Mouse (Mus musculus): ENCODE data around the gene Fam19a2. TPM values are rescaled to one million over a fixed set of nuclear protein-coding genes. Genes with fewer than 3 reads are reported as not detected.

Gene Fam19a2
- total and polyA plus RNA-seq, 2 experiments from 2014 or later: 70.8 to 146 TPM

- ATAC-seq (ENCODE audit: low FRiP score): no peak
- 74% methylated on average over 3 of the region's 3 CpGs for WGBS
- no peaks in the 10 kb centered on the region for H3K27me3 ChIP-seq (ENCODE audit: insufficient read depth, low read length)
- H3K4me3 ChIP-seq (ENCODE audit: low read depth, low read length): no peak overlapping the region
- H3K4me2 ChIP-seq (ENCODE audit: low read depth, low read length, poor library complexity, severe bottlenecking): no peak overlapping the region
- no peak for TF ChIP-seq CTCF (IDR thresholded peaks at IDR 0.05)
- no peaks in the 10 kb centered on the region for H3K36me3 ChIP-seq (ENCODE audit: insufficient read depth, low read length)
- no peak overlapping the region for H3K27ac ChIP-seq (ENCODE audit: low read depth, low read length)
- no peak overlapping the region for H3K9ac ChIP-seq (replicated peaks; ENCODE audit: low read length, poor library complexity, severe bottlenecking)
- DNase-seq (ENCODE audit: low spot score): no peak
- H3K4me1 ChIP-seq (ENCODE audit: insufficient read depth, low read length): no peaks in the 10 kb centered on the region
- H3K9me3 ChIP-seq (ENCODE audit: low read length): no peaks in the 10 kb centered on the region
Observed at GRCm38 (mm10) chr10:123526059-123526458, 262.3 kb downstream of the Fam19a2 start.

DNA sequence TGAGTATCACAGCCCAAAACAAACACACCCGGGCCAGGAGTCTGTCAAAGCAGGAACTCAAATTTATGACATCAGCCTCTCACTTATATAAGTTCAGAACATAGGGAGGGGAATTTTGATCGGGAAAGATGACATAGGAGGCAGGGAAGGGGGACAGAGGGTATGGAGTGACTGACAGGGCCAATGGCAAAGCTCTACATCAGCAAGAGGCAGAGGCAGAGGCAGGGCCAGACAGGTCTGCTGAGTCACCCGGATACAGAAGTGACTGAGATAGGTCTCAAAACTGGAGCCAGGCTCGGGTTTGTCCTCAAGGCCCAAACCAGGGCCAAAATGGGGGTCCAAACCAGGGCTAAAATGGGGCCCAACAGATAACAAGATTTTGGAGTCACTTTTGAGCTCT, 272.3 kb downstream of the Fam19a2 start:
- H3K27me3 ChIP-seq (ENCODE audit: insufficient read depth, low read length): no peaks in the 10 kb centered on the region
- H3K4me2 ChIP-seq (ENCODE audit: low read depth, low read length, poor library complexity, severe bottlenecking): no peak overlapping the region
- H3K36me3 ChIP-seq (ENCODE audit: insufficient read depth, low read length): no peaks in the 10 kb centered on the region
- no peak for ATAC-seq (ENCODE audit: low FRiP score)
- 85% methylated on average over 4 of the region's 4 CpGs for WGBS
- DNase-seq (ENCODE audit: low spot score): no peak
- no peak for TF ChIP-seq CTCF (IDR thresholded peaks at IDR 0.05)
- H3K27ac ChIP-seq (ENCODE audit: low read depth, low read length): no peak overlapping the region
- H3K4me1 ChIP-seq (ENCODE audit: insufficient read depth, low read length): no peaks in the 10 kb centered on the region
- H3K9ac ChIP-seq (replicated peaks; ENCODE audit: low read length, poor library complexity, severe bottlenecking): no peak overlapping the region
- no peak overlapping the region for H3K4me3 ChIP-seq (ENCODE audit: low read depth, low read length)
- H3K9me3 ChIP-seq (ENCODE audit: low read length): no peaks in the 10 kb centered on the region

DNA sequence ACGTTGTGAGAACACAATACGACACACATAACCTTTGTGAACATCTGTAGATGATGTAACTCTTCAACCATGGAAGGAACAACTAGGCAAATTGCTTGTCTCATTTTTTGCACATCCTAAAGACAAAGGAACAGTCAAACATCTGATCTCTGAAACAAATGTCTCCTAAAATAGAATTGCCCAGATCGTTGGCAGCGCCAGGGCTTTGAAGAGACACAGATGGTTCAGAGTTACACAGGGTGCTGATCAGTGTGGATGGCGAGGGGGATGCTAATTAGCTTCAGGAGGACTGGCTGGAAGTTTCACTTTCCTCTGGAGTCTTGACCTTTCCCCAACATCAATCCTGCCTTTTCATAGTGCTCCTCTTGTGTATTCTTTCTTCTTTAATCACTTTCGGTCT, 284.6 kb downstream of the Fam19a2 start:
- no peaks in the 10 kb centered on the region for H3K27me3 ChIP-seq (ENCODE audit: insufficient read depth, low read length)
- TF ChIP-seq CTCF (IDR thresholded peaks at IDR 0.05): no peak
- H3K4me2 ChIP-seq (ENCODE audit: low read depth, low read length, poor library complexity, severe bottlenecking): no peak overlapping the region
- DNase-seq (ENCODE audit: low spot score): no peak
- no peaks in the 10 kb centered on the region for H3K36me3 ChIP-seq (ENCODE audit: insufficient read depth, low read length)
- ATAC-seq (ENCODE audit: low FRiP score): no peak
- H3K4me3 ChIP-seq (ENCODE audit: low read depth, low read length): no peak overlapping the region
- no peak overlapping the region for H3K27ac ChIP-seq (ENCODE audit: low read depth, low read length)
- WGBS: 77% methylated on average over 6 of the region's 6 CpGs
- no peaks in the 10 kb centered on the region for H3K9me3 ChIP-seq (ENCODE audit: low read length)
- no peaks in the 10 kb centered on the region for H3K4me1 ChIP-seq (ENCODE audit: insufficient read depth, low read length)
- no peak overlapping the region for H3K9ac ChIP-seq (replicated peaks; ENCODE audit: low read length, poor library complexity, severe bottlenecking)

GRCm38 (mm10) chr10:123567677-123568076, 303.9 kb downstream of the Fam19a2 start:
- no peaks in the 10 kb centered on the region for H3K27me3 ChIP-seq (ENCODE audit: insufficient read depth, low read length)
- ATAC-seq (ENCODE audit: low FRiP score) (no peak), DNase-seq (ENCODE audit: low spot score) (no peak)
- TF ChIP-seq CTCF (IDR thresholded peaks at IDR 0.05): no peak
- H3K4me1 ChIP-seq (ENCODE audit: insufficient read depth, low read length): no peaks in the 10 kb centered on the region
- H3K9me3 ChIP-seq (ENCODE audit: low read length): no peaks in the 10 kb centered on the region
- WGBS: 81% methylated on average over 1 of the region's 1 CpGs
- H3K9ac ChIP-seq (replicated peaks; ENCODE audit: low read length, poor library complexity, severe bottlenecking): no peak overlapping the region
- H3K4me3 ChIP-seq (ENCODE audit: low read depth, low read length): no peak overlapping the region
- no peak overlapping the region for H3K27ac ChIP-seq (ENCODE audit: low read depth, low read length)
- no peak overlapping the region for H3K4me2 ChIP-seq (ENCODE audit: low read depth, low read length, poor library complexity, severe bottlenecking)
- H3K36me3 ChIP-seq (ENCODE audit: insufficient read depth, low read length): no peaks in the 10 kb centered on the region

- Histone ChIP-seq H3K9me3 (ENCODE audit: low read length) (no peaks in the 10 kb centered on the region), H3K4me2 (ENCODE audit: low read depth, low read length, poor library complexity, severe bottlenecking) (no peak overlapping the region), H3K9ac (replicated peaks; ENCODE audit: low read length, poor library complexity, severe bottlenecking) (no peak overlapping the region), H3K27ac (ENCODE audit: low read depth, low read length) (no peak overlapping the region), H3K36me3 (ENCODE audit: insufficient read depth, low read length) (no peaks in the 10 kb centered on the region), H3K27me3 (ENCODE audit: insufficient read depth, low read length) (no peaks in the 10 kb centered on the region), H3K4me1 (ENCODE audit: insufficient read depth, low read length) (no peaks in the 10 kb centered on the region), H3K4me3 (ENCODE audit: low read depth, low read length) (no peak overlapping the region)
- WGBS: 73% methylated on average over 10 of the region's 10 CpGs
- DNase-seq (ENCODE audit: low spot score) (peak; percentile 1), ATAC-seq (ENCODE audit: low FRiP score) (no peak)
- TF ChIP-seq CTCF (IDR thresholded peaks at IDR 0.05): no peak
Observed at GRCm38 (mm10) chr10:123570616-123571188, 306.9 kb downstream of the Fam19a2 start.

DNA sequence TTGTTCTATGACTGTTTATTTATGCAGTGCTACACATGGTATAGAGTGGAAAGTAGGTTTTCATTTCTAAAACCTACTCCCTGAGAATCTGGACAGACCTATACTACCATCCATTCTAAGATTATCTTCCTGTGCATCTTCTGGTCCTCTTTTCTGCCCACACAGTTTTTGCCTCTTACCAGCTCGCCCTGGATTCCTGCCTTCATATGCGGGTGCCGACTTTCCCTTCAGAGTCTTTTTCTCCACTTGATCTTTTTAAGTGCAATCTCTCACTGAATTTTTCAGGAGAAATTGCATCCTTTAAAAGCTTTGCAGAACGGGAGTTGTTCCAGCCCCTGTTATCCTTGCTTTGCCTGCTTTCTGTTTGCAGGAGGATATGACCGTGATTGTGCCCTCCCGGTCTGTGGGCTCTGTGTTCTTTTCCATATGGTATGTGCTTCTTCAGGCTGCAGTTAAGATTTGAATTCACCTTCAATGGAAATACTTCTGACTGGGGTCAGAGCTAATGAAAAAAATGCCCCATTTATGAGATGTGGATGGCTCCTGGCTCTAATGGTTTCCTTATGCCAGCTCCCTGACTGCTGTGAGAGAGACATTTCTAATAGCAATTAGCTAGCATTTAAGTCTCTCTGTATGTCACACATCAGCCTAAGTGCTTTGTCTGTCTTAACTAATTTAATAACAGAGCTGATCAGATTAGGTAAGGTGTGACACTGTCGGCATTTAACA, 308.7 kb downstream of the Fam19a2 start:
- TF ChIP-seq CTCF (IDR thresholded peaks at IDR 0.05): no peak
- Histone ChIP-seq H3K9ac (replicated peaks; ENCODE audit: low read length, poor library complexity, severe bottlenecking) (no peak overlapping the region), H3K36me3 (ENCODE audit: insufficient read depth, low read length) (no peaks in the 10 kb centered on the region), H3K9me3 (ENCODE audit: low read length) (no peaks in the 10 kb centered on the region), H3K4me3 (ENCODE audit: low read depth, low read length) (no peak overlapping the region), H3K27me3 (ENCODE audit: insufficient read depth, low read length) (no peaks in the 10 kb centered on the region), H3K4me1 (ENCODE audit: insufficient read depth, low read length) (no peaks in the 10 kb centered on the region), H3K27ac (ENCODE audit: low read depth, low read length) (0 out of 2 replicates have a peak overlapping the region, but pooled peaks have one; percentile 18), H3K4me2 (ENCODE audit: low read depth, low read length, poor library complexity, severe bottlenecking) (no peak overlapping the region)
- 71% methylated on average over 7 of the region's 7 CpGs for WGBS
- ATAC-seq (ENCODE audit: low FRiP score): no peak
- no peak for DNase-seq (ENCODE audit: low spot score)

Data from midbrain, postnatal 0 days (tissue).